Mouse (Mus musculus) liver, embryonic 12.5 days (tissue): ENCODE data around the gene Xpnpep1. TPM values are rescaled to one million over a fixed set of nuclear protein-coding genes. Genes with fewer than 3 reads are reported as not detected.

Experiments used
- ATAC-seq: fragments of 200-750 bp; cut with Nextera tagmentation; 2 replicates; pipeline ENCODE4 v1.8.0; 2017; ENCODE audit warnings: moderate number of reproducible peaks, mild to moderate bottlenecking, moderate library complexity
- H3K27ac ChIP-seq: fragments of 300-500 bp; sonication (generic); 2 replicates; pipeline ENCODE4 v1.5.1; 2016; ENCODE audit warnings: mild to moderate bottlenecking
- H3K27me3 ChIP-seq: fragments of 300-500 bp; sonication (generic); replicated peaks from 2 replicates; pipeline ENCODE4 v1.6.1; 2016; ENCODE audit warnings: mild to moderate bottlenecking, moderate library complexity
- H3K36me3 ChIP-seq: fragments of 300-500 bp; sonication (generic); 2 replicates; pipeline ENCODE4 v1.6.1; 2016; ENCODE audit warnings: mild to moderate bottlenecking, moderate library complexity
- H3K4me1 ChIP-seq: fragments of 300-500 bp; sonication (generic); 2 replicates; pipeline ENCODE4 v1.6.1; 2016
- H3K4me2 ChIP-seq: fragments of 300-500 bp; sonication (generic); 2 replicates; pipeline ENCODE4 v1.6.1; 2016; ENCODE audit warnings: mild to moderate bottlenecking, moderate library complexity
- H3K4me3 ChIP-seq: fragments of 300-500 bp; sonication (generic); 2 replicates; pipeline ENCODE4 v1.5.1; 2016; ENCODE audit warnings: mild to moderate bottlenecking, moderate library complexity
- H3K9ac ChIP-seq: fragments of 300-500 bp; sonication (generic); 2 replicates; pipeline ENCODE4 v1.6.1; 2016; ENCODE audit warnings: mild to moderate bottlenecking, moderate library complexity
- H3K9me3 ChIP-seq: fragments of 300-500 bp; sonication (generic); replicated peaks from 2 replicates; pipeline ENCODE4 v1.6.1; 2016; ENCODE audit warnings: mild to moderate bottlenecking, moderate library complexity
- WGBS: fragments of 180-500 bp; shearing (Covaris S2); methylation state at CpG from one replicate; pipeline ENCODE4 v1.1.7; 2016; ENCODE audit not compliant: insufficient replicate concordance; 5-methylcytosine and 5-hydroxymethylcytosine counted together
- polyA plus RNA-seq: library from polyadenylated mRNA; unstranded; fragments of >200 nt; fragmentation: Nextera tagmentation; extraction: Ambion mirVana; gene quantifications from 2 replicates; pipeline ENCODE4 v1.2.1, GENCODE M21; 2016

The Xpnpep1 gene
- polyA plus RNA-seq, 1 experiment from 2014 or later, result 133 TPM

DNA sequence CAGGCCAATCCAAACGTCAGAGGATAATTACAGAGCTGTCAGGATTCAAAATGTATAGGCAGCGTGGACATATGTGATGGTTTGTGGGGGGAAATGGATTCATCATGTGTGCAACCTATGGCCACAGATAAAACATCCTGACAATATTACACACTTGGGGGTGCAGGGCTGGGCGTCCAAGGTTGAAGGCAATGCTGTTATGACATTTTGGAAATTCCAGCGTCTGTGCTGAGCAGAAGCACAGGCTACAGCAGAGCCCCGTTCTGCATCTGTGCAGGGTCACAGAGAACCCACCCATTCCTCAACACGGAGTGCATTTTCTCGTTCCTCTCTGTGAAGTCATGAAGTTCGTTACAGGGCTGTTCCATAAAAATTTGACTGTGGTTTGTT, 25.0 kb upstream of the Xpnpep1 start:
- Histone ChIP-seq H3K4me1 (peaks cover 11% of the 10 kb centered on the region), H3K36me3 (no peaks in the 10 kb centered on the region), H3K9me3 (no peaks in the 10 kb centered on the region), H3K27me3 (no peaks in the 10 kb centered on the region), H3K27ac (no peak overlapping the region), H3K4me3 (no peak overlapping the region), H3K9ac (no peak overlapping the region), H3K4me2 (no peak overlapping the region)
- WGBS, result 63% methylated on average over 8 of the region's 8 CpGs
- no peak for ATAC-seq

GRCm38 (mm10) chr19:53064292-53064971, 24.4 kb upstream of the Xpnpep1 start:
- Histone ChIP-seq H3K9me3 (no peaks in the 10 kb centered on the region), H3K9ac (no peak overlapping the region), H3K4me3 (no peak overlapping the region), H3K4me2 (no peak overlapping the region), H3K27me3 (no peaks in the 10 kb centered on the region), H3K27ac (no peak overlapping the region), H3K4me1 (peaks cover 16% of the 10 kb centered on the region), H3K36me3 (no peaks in the 10 kb centered on the region)
- no peak for ATAC-seq
- WGBS, result 73% methylated on average over 12 of the region's 12 CpGs

DNA sequence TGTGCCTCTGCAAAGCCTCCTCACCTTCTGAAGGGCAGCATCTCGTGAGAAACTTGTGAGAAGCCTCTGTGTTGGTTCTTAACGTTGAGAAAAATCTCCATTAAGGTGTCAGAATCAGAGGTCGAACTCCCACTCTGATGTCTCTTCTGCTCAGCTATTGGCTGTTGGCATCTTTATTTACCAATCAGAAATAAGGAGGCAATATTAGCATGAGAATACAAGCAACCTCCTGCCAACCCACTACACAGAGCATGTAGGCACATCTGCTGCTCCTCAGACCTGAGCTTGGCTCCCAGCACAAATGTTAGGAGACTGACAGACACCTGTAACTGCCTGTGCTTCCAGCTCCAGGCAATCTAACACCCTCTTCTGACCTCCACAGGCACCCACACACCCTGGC, 22.0 kb upstream of the Xpnpep1 start:
- Histone ChIP-seq H3K4me3 (no peak overlapping the region), H3K4me1 (peaks cover 32% of the 10 kb centered on the region)

DNA sequence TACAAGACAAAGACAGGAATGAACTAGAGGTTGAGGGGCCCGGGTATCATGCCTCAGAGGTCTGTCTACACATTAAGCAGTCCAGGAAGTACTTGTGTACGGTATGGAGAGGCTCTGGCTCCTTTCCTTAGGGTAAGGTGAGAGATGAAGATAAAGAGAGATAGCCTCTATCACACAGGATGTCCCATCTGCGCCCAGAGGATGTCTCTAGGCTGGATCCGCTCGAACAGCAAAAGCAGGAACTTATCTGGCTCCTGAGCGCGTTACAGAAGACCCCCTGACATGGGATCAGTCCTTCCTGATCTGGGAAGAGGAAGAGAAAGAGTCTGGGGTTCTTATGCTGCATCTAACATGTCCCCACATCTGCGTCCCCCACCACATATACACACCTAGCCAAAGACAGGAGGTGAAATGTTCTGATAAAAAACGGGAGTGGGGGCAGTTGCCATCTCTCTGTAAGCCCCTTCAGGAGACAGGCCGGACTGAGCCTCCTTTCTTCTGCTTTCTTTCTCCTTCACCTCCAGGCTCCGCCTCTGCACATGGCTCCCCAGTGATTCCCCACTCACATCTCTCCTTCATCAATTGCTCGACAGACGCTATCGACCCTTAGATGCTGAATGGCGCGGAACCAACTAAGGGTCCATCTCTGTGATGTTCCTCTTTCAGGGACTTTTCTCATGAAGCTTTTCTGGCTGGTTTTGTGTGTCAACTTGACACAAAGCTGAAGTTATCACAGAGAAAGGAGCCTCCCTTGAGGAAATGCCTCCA, 19.5 kb upstream of the Xpnpep1 start:
- H3K27ac ChIP-seq, result peak overlapping the region; percentile 84
- peak; percentile 81 for ATAC-seq
- H3K4me1 ChIP-seq, result peaks cover 29% of the 10 kb centered on the region
- H3K9ac ChIP-seq, result peak overlapping the region; percentile 22; the same call in 1 of the 2 replicates
- H3K4me2 ChIP-seq, result peak overlapping the region; percentile 48
- WGBS, result 52% methylated on average over 16 of the region's 16 CpGs
- no peaks in the 10 kb centered on the region for H3K9me3 ChIP-seq
- no peaks in the 10 kb centered on the region for H3K36me3 ChIP-seq
- H3K4me3 ChIP-seq, result no peak overlapping the region
- H3K27me3 ChIP-seq, result no peaks in the 10 kb centered on the region

More for the DNA sequence above, 22.0 kb upstream of the Xpnpep1 start:
- Histone ChIP-seq H3K9me3 (no peaks in the 10 kb centered on the region), H3K4me2 (no peak overlapping the region), H3K27ac (no peak overlapping the region), H3K36me3 (no peaks in the 10 kb centered on the region), H3K27me3 (no peaks in the 10 kb centered on the region), H3K9ac (no peak overlapping the region)
- WGBS, result 47% methylated on average over 3 of the region's 3 CpGs
- no peak for ATAC-seq

- Histone ChIP-seq H3K4me2 (peak overlapping the region; percentile 48), H3K4me3 (no peak overlapping the region), H3K4me1 (peaks cover 29% of the 10 kb centered on the region), H3K9me3 (no peaks in the 10 kb centered on the region), H3K27ac (peak overlapping the region; percentile 84), H3K36me3 (no peaks in the 10 kb centered on the region), H3K9ac (peak overlapping the region; percentile 22; the same call in 1 of the 2 replicates), H3K27me3 (no peaks in the 10 kb centered on the region)
- WGBS, result 51% methylated on average over 8 of the region's 8 CpGs
- peak; percentile 99 for ATAC-seq
Observed at GRCm38 (mm10) chr19:53058726-53059334, 18.8 kb upstream of the Xpnpep1 start.

DNA sequence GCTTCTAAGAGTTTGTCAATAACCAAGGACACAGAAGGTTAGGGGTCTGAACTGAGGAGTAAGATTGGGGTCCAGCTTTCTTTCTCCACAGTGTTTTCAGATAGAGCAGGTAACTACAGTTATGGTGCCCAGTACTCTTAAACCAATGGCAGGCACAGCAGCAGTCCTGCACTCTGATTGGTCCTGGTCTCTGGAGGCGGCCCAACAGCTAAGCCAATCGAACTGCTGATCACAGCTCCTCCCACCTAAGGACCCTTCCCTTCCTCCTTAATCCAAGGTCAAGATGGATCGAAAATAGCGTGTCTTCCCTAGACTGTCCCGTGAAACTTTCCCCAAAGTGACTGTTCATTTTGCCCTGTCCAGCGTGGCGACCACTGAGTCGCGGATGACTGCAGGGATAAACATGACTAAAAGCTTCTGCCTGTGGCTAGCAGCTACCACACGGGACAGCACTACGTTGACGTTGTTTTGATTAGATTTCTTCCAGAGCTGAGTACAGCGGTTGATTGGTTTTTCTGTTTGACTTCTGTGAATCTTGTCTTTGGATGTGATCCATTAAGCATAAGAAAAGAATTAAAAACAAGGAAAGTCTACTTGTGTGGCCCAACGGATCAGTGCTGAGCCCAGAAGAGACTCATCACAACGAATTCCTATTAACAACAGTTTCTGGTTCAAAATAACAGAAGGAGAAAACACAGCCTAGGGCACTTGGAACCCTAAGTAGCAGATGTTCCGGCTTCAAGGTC, 18.1 kb upstream of the Xpnpep1 start:
- H3K27me3 ChIP-seq, result no peaks in the 10 kb centered on the region
- H3K9me3 ChIP-seq, result no peaks in the 10 kb centered on the region
- H3K4me2 ChIP-seq, result peak overlapping the region; percentile 48
- H3K4me1 ChIP-seq, result peaks cover 29% of the 10 kb centered on the region
- ATAC-seq, result no peak
- no peak overlapping the region for H3K9ac ChIP-seq
- 83% methylated on average over 16 of the region's 16 CpGs for WGBS
- peak overlapping the region; percentile 84 for H3K27ac ChIP-seq
- H3K36me3 ChIP-seq, result no peaks in the 10 kb centered on the region
- no peak overlapping the region for H3K4me3 ChIP-seq

DNA sequence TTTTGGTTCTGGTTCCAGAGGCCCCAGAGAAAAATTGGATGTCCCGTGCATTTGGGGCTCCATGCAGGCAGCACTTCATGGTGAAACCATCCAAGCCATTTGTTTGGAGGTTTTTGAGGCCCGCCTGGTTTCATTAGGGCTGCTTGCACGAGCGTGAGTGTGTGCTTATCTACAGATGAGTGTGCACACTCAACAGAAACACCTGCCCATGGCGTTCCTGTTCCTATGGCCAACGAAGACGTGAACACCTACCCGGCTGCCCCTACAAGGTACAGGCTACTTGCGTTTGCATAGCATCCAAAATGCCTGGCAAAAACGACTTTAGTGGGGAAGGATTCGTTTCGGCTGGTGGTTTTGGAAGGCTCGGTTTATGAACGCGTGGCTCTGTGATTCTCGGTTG, 13.3 kb upstream of the Xpnpep1 start:
- no peaks in the 10 kb centered on the region for H3K27me3 ChIP-seq
- H3K4me1 ChIP-seq, result peaks cover 26% of the 10 kb centered on the region
- no peak overlapping the region for H3K27ac ChIP-seq
- no peaks in the 10 kb centered on the region for H3K36me3 ChIP-seq
- ATAC-seq, result no peak
- 78% methylated on average over 16 of the region's 16 CpGs for WGBS
- H3K9ac ChIP-seq, result no peak overlapping the region
- no peak overlapping the region for H3K4me3 ChIP-seq
- peaks cover 6% of the 10 kb centered on the region for H3K9me3 ChIP-seq
- no peak overlapping the region for H3K4me2 ChIP-seq

DNA sequence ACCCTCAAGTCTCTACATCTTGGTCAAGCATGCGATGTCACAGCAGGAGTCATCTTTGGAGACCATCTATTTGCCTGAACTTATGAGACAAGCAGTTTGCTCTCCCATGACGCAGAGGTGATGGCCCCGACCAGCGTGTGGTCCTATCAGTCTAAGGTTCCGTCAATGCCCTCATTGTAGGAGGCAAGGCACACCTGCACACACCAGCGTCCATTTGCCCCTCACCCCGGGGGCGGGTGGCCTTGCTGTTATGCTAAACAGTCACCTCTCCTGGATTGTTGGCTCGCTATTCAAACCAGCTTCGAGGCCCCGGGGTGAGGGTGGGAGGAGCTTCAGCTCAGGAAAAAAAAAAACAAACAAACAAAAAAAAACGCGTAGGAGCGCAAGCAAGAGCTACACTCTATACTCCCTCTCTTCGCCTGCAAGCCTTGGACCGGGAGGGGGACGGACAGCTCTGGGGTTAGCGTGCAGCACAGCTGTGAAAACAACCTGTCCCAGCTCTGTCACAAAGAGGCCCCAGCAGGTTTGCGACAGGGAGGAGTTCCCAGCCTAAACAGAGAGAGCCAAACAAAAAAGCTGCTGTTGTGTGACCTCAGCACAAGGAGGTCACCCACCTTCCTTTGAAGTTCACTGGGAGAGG, 12.1 kb upstream of the Xpnpep1 start:
- Histone ChIP-seq H3K4me1 (peaks cover 18% of the 10 kb centered on the region; the same call in 1 of the 2 replicates), H3K27ac (no peak overlapping the region), H3K36me3 (no peaks in the 10 kb centered on the region), H3K4me3 (no peak overlapping the region), H3K4me2 (peak overlapping the region; percentile 24), H3K9me3 (peaks cover 6% of the 10 kb centered on the region), H3K27me3 (no peaks in the 10 kb centered on the region), H3K9ac (no peak overlapping the region)
- 49% methylated on average over 19 of the region's 19 CpGs for WGBS
- ATAC-seq, result peak; percentile 55

DNA sequence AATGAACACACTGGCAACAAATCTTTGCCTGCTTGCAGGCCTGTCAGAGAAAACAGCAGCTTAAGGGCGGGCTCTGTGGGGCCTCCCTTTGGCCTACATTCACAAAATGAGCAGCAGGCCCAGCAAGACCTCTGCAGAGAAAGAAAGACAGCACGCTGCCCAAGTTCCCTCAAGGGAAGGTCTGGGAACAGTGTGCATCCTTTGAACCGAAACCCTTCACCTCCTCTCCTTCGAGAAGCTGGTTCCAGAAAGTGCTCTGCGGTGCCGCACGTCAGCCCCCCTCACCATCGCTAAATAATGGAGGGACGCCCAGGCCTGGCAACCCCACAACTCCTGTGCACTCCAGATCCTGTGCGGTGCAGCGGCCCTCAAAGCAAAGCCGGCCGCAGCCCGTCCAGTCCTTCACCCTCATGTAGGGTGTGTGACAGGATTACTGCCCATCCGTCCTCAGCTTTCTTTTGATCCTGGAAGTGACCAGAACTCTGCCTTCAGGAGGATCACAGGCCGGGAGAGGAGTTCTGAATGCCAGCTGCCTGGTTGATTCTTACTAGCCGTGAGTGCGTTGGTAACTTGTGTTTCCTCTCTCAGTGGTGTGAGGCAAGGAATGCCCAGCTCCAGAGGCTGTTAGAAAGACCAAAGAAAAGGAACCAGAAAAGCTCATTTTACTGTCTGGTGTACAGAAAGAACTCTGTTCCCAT, 11.4 kb upstream of the Xpnpep1 start:
- no peak overlapping the region for H3K27ac ChIP-seq
- no peak for ATAC-seq
- H3K4me3 ChIP-seq, result no peak overlapping the region
- H3K9me3 ChIP-seq, result peaks cover 6% of the 10 kb centered on the region
- H3K27me3 ChIP-seq, result no peaks in the 10 kb centered on the region
- H3K4me1 ChIP-seq, result peaks cover 18% of the 10 kb centered on the region; the same call in 1 of the 2 replicates
- H3K4me2 ChIP-seq, result no peak overlapping the region
- no peaks in the 10 kb centered on the region for H3K36me3 ChIP-seq
- 84% methylated on average over 18 of the region's 18 CpGs for WGBS
- H3K9ac ChIP-seq, result no peak overlapping the region

DNA sequence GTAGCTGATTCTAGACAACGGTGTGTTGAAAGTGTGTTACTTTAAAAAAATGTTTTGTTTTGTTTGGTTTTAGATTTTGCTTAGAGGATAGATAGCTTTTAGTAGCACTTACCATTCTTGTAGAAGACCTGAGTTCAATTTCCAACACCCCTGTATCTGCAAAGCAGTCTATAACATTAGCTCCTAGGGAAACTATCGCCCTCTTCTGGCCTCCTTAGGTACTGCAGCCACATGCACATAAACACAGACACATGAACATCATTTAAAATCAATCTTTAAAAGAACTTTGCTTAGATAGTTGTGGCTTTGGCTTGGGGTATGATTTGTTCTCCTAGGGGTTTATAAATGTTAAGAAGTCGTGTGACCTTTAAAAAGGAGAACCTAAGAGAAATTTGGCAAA, 10.1 kb upstream of the Xpnpep1 start:
- H3K4me1 ChIP-seq, result peaks cover 18% of the 10 kb centered on the region; the same call in 1 of the 2 replicates
- no peaks in the 10 kb centered on the region for H3K36me3 ChIP-seq
- H3K4me3 ChIP-seq, result no peak overlapping the region
- 69% methylated on average over 3 of the region's 3 CpGs for WGBS
- no peak for ATAC-seq
- H3K9me3 ChIP-seq, result peaks cover 6% of the 10 kb centered on the region
- no peak overlapping the region for H3K9ac ChIP-seq
- no peaks in the 10 kb centered on the region for H3K27me3 ChIP-seq
- no peak overlapping the region for H3K4me2 ChIP-seq
- H3K27ac ChIP-seq, result no peak overlapping the region

- Histone ChIP-seq H3K4me1 (peaks cover 14% of the 10 kb centered on the region; the same call in 1 of the 2 replicates), H3K27ac (no peak overlapping the region), H3K4me3 (no peak overlapping the region), H3K27me3 (no peaks in the 10 kb centered on the region), H3K9ac (no peak overlapping the region), H3K4me2 (no peak overlapping the region), H3K9me3 (peaks cover 6% of the 10 kb centered on the region), H3K36me3 (no peaks in the 10 kb centered on the region)
- 73% methylated on average over 5 of the region's 5 CpGs for WGBS
- no peak for ATAC-seq
Observed at GRCm38 (mm10) chr19:53047208-53047607, 7.2 kb upstream of the Xpnpep1 start.
